ENCODE assay signal across 10 mouse cellular contexts in the genomic region with DNA sequence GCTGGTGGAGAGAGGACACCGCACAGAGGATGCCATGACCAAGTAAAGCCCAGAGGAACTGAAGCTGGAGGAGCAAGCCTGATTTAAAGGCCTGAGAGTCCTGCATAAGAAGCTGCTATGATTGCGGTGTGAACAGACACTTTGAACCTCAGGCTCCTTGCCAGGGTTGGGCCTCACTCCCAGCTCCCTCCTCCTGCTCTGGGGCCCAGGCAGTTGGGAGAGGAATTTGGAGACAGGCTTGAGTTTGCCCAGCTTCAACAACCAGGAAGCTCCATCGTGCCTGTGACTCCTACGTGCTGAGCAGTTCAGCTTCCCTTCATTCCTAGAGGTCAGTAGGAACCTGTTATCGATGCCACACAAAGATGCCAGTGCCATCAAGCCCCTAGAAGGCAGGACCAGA. TPM values are rescaled to one million over a fixed set of nuclear protein-coding genes. Genes with fewer than 3 reads are reported as not detected.
DNase-seq lines count a peak whose midpoint lies in the region; ATAC-seq lines count a peak whose summit lies in the region.
"Had no signal": no experiment of that assay in that cellular context is flagged by ENCODE, and none has a peak within 500 bp of the region (broad histone marks: within the 10 kb centered on the region; RNA-seq: fewer than 3 reads in every experiment).

No protein-coding gene starts in this region.

- H3K4me3 ChIP-seq in forebrain, embryonic 12.5 days (replicated peaks) = no peak overlapping the region
- no peak overlapping the region for H3K4me3 ChIP-seq in midbrain, embryonic 11.5 days (ENCODE audit: low read depth, low read length)

- intact Hi-C loops in heart, postnatal 36 days (cut with DNase I) = no loop called here

- H3K9me3 ChIP-seq in forebrain, embryonic 12.5 days = no peaks in the 10 kb centered on the region
- no peaks in the 10 kb centered on the region for H3K9me3 ChIP-seq in midbrain, embryonic 11.5 days (ENCODE audit: control insufficient read depth, low read length)

- H3K4me1 ChIP-seq in forebrain, embryonic 12.5 days = 0 out of 2 replicates have a peak, but pooled peaks cover 3% of the 10 kb centered on the region
- no peaks in the 10 kb centered on the region; the same call in 1 of the 2 replicates for H3K4me1 ChIP-seq in midbrain, embryonic 11.5 days (ENCODE audit: control insufficient read depth, insufficient read depth, low read length)

- H3K36me3 ChIP-seq in forebrain, embryonic 12.5 days (replicated peaks) = no peaks in the 10 kb centered on the region
- H3K36me3 ChIP-seq in midbrain, embryonic 11.5 days (ENCODE audit: control insufficient read depth, insufficient read depth, low read length) = no peaks in the 10 kb centered on the region

- 76% methylated on average over 5 of the region's 5 CpGs for WGBS in forebrain, embryonic 12.5 days
- 85% methylated on average over 5 of the region's 5 CpGs for WGBS in midbrain, embryonic 11.5 days

- H3K27me3 ChIP-seq in forebrain, embryonic 12.5 days = no peaks in the 10 kb centered on the region
- no peaks in the 10 kb centered on the region for H3K27me3 ChIP-seq in midbrain, embryonic 11.5 days (ENCODE audit: control insufficient read depth, insufficient read depth, low read length)

- H3K27ac ChIP-seq in forebrain, embryonic 12.5 days = no peak overlapping the region
- H3K27ac ChIP-seq in midbrain, embryonic 11.5 days (ENCODE audit: low read depth, low read length) = no peak overlapping the region
- H3K27ac ChIP-seq: kidney, postnatal 0 days had no signal

- no peak for ATAC-seq in forebrain, embryonic 12.5 days (ENCODE audit: low FRiP score)
- no peak for ATAC-seq in midbrain, embryonic 11.5 days (ENCODE audit: low FRiP score)

- no peak overlapping the region for H3K4me2 ChIP-seq in forebrain, embryonic 12.5 days
- H3K4me2 ChIP-seq in midbrain, embryonic 11.5 days = no peak overlapping the region

- peak; percentile 62 for DNase-seq in kidney, postnatal 10 days
- no peak for DNase-seq in kidney, adult 18-20 months
- peak; percentile 67 to 71 for DNase-seq in heart, adult 18-20 months
- peak; percentile 36 to 50 for DNase-seq in heart, postnatal 36 days
- peak; percentile 67 for DNase-seq in lung, postnatal 36 days
- no peak for DNase-seq in retina, embryonic 14.5 days (ENCODE audit: low spot score)
- no peak for DNase-seq in midbrain, embryonic 11.5 days (ENCODE audit: low spot score, missing footprints)

- H3K9ac ChIP-seq in forebrain, embryonic 12.5 days = no peak overlapping the region
- H3K9ac ChIP-seq in midbrain, embryonic 11.5 days (ENCODE audit: low read length) = no peak overlapping the region

RNA-seq across cellular contexts. Expression of gene Emp2, which starts 35.7 kb away (rescaled TPM):
- 10 to 100 TPM; 31.4 to 34.6 TPM for total RNA-seq in heart, adult 18-20 months (2021)
- total RNA-seq in heart, postnatal 36 days (2021) = 10 to 100 TPM; 42.0 to 49.2 TPM
- 2.6 and 3.6 TPM in 2 replicates for polyA plus RNA-seq in forebrain, embryonic 12.5 days (2016; fragmentation: Nextera tagmentation; extraction: Ambion mirVana)
- 3.2 and 4.3 TPM in 2 replicates for polyA plus RNA-seq in midbrain, embryonic 11.5 days (2014; fragmentation: Nextera tagmentation; extraction: Ambion mirVana)

RNA-seq across cellular contexts. Expression of gene Tekt5, which starts 45.9 kb away (rescaled TPM):
- total RNA-seq in heart, adult 18-20 months (2021) = not detected
- total RNA-seq in heart, postnatal 36 days (2021) = not detected
- polyA plus RNA-seq in forebrain, embryonic 12.5 days (2016; fragmentation: Nextera tagmentation; extraction: Ambion mirVana) = 0.14 and 0.18 TPM in 2 replicates
- 0.16 and 0.18 TPM in 2 replicates for polyA plus RNA-seq in midbrain, embryonic 11.5 days (2014; fragmentation: Nextera tagmentation; extraction: Ambion mirVana)
- total RNA-seq: adrenal gland, postnatal 36 days had no signal

Comparison
In these comparisons a context has a peak if more than half of its experiments do, and no peak if none do; other contexts are left out.
1. DNase-seq: peak in kidney, postnatal 10 days (single experiment), heart, adult 18-20 months (2 of 2), heart, postnatal 36 days (2 of 2) and lung, postnatal 36 days (single experiment); none in kidney, adult 18-20 months (single experiment), retina, embryonic 14.5 days (single experiment) and midbrain, embryonic 11.5 days (single experiment).